ENCODE assay signal across 12 mouse cellular contexts in genomic region chr6:51723053-51723452, GRCm38 (mm10).
DNase-seq lines count a peak whose midpoint lies in the region; ATAC-seq and TF ChIP-seq lines count a peak whose summit lies in the region.
"Had no signal": no experiment of that assay in that cellular context is flagged by ENCODE, and none has a peak within 500 bp of the region (broad histone marks: within the 10 kb centered on the region; RNA-seq: fewer than 3 reads in every experiment).

No protein-coding gene starts in this region.

- H3K27ac ChIP-seq in heart, postnatal 0 days (ENCODE audit: low read depth) = no peak overlapping the region
- H3K27ac ChIP-seq in liver, postnatal 0 days (ENCODE audit: low read depth) = no peak overlapping the region
- no peak overlapping the region for H3K27ac ChIP-seq in liver, embryonic 11.5 days (ENCODE audit: low read depth, low read length)
- H3K27ac ChIP-seq in kidney, postnatal 0 days = no peak overlapping the region
- no peak overlapping the region for H3K27ac ChIP-seq in cerebellum, adult 2 months (ENCODE audit: insufficient read depth, low read length)
- H3K27ac ChIP-seq: embryonic facial prominence, embryonic 10.5 days; forebrain, embryonic 12.5 days; limb, embryonic 12.5 days had no signal

- 23% methylated on average over 4 of the region's 4 CpGs for WGBS in heart, postnatal 0 days
- 35% methylated on average over 4 of the region's 4 CpGs for WGBS in liver, postnatal 0 days (ENCODE audit: insufficient replicate concordance)
- WGBS in liver, embryonic 11.5 days = 41% methylated on average over 4 of the region's 4 CpGs
- WGBS in kidney, postnatal 0 days = 33% methylated on average over 4 of the region's 4 CpGs
- 17% methylated on average over 4 of the region's 4 CpGs for WGBS in cerebellum, adult 2 months

- no peak overlapping the region for H3K4me2 ChIP-seq in heart, postnatal 0 days (ENCODE audit: low read depth, low read length)
- no peak overlapping the region for H3K4me2 ChIP-seq in liver, postnatal 0 days (ENCODE audit: low read depth, low read length)
- H3K4me2 ChIP-seq in liver, embryonic 11.5 days = no peak overlapping the region
- no peak overlapping the region for H3K4me2 ChIP-seq in kidney, postnatal 0 days (ENCODE audit: low read length)
- H3K4me2 ChIP-seq: forebrain, embryonic 12.5 days; limb, embryonic 12.5 days had no signal

- H3K4me3 ChIP-seq in heart, postnatal 0 days (ENCODE audit: low read depth, low read length) = no peak overlapping the region
- H3K4me3 ChIP-seq in liver, postnatal 0 days (ENCODE audit: low read depth, low read length) = no peak overlapping the region
- no peak overlapping the region for H3K4me3 ChIP-seq in liver, embryonic 11.5 days (ENCODE audit: low read depth, low read length)
- no peak overlapping the region for H3K4me3 ChIP-seq in kidney, postnatal 0 days (replicated peaks; ENCODE audit: low read depth, low read length)
- H3K4me3 ChIP-seq in cerebellum, adult 2 months (replicated peaks; ENCODE audit: insufficient read depth, low read depth, low read length) = no peak overlapping the region
- H3K4me3 ChIP-seq: embryonic facial prominence, embryonic 10.5 days; forebrain, embryonic 12.5 days; limb, embryonic 12.5 days had no signal

- H3K9me3 ChIP-seq in heart, postnatal 0 days (replicated peaks; ENCODE audit: control insufficient read depth, low read length) = no peaks in the 10 kb centered on the region
- no peaks in the 10 kb centered on the region for H3K9me3 ChIP-seq in liver, postnatal 0 days (ENCODE audit: low read length)
- H3K9me3 ChIP-seq in liver, embryonic 11.5 days (ENCODE audit: control insufficient read depth, low read length) = no peaks in the 10 kb centered on the region
- no peaks in the 10 kb centered on the region for H3K9me3 ChIP-seq in kidney, postnatal 0 days (replicated peaks; ENCODE audit: low read length)
- H3K9me3 ChIP-seq: embryonic facial prominence, embryonic 10.5 days; forebrain, embryonic 12.5 days; limb, embryonic 12.5 days had no signal

- no peak for ATAC-seq in heart, postnatal 0 days (ENCODE audit: insufficient read depth, low read depth)
- no peak for ATAC-seq in liver, postnatal 0 days
- no peak for ATAC-seq in liver, embryonic 11.5 days (replicated peaks; ENCODE audit: low FRiP score)
- no peak for ATAC-seq in kidney, postnatal 0 days (replicated peaks; ENCODE audit: low FRiP score, low read depth)

- no peak for DNase-seq in heart, postnatal 0 days (ENCODE audit: low spot score)
- no peak for DNase-seq in heart, postnatal 14 days
- DNase-seq in liver, postnatal 0 days = no peak
- no peak for DNase-seq in liver, embryonic 11.5 days (ENCODE audit: low spot score)
- DNase-seq in kidney, postnatal 0 days (ENCODE audit: low spot score) = no peak
- peak; percentile 18 for DNase-seq in retina, embryonic 14.5 days (ENCODE audit: low spot score)
- DNase-seq in cerebellum, adult 2 months = no peak
- DNase-seq in thymus, postnatal 10 days (ENCODE audit: low spot score in 2 of 2) = no peak
- DNase-seq: cerebellum, adult 11-12 months had no signal

- no peak for TF ChIP-seq POLR2A in cerebellum, adult 2 months (IDR thresholded peaks at IDR 0.05; ENCODE audit: borderline replicate concordance, insufficient read depth, low read length)

- no peaks in the 10 kb centered on the region for H3K36me3 ChIP-seq in heart, postnatal 0 days (replicated peaks; ENCODE audit: control insufficient read depth, insufficient read depth, low read length)
- H3K36me3 ChIP-seq in liver, postnatal 0 days (replicated peaks; ENCODE audit: insufficient read depth, low read length) = no peaks in the 10 kb centered on the region
- H3K36me3 ChIP-seq in liver, embryonic 11.5 days (ENCODE audit: control insufficient read depth, insufficient read depth, low read length) = no peaks in the 10 kb centered on the region
- no peaks in the 10 kb centered on the region for H3K36me3 ChIP-seq in kidney, postnatal 0 days (ENCODE audit: insufficient read depth, low read length)
- H3K36me3 ChIP-seq: embryonic facial prominence, embryonic 10.5 days; forebrain, embryonic 12.5 days; limb, embryonic 12.5 days had no signal

- no peaks in the 10 kb centered on the region for H3K27me3 ChIP-seq in heart, postnatal 0 days (ENCODE audit: control insufficient read depth, insufficient read depth, low read length)
- no peaks in the 10 kb centered on the region for H3K27me3 ChIP-seq in liver, postnatal 0 days (ENCODE audit: insufficient read depth, low read length)
- no peaks in the 10 kb centered on the region for H3K27me3 ChIP-seq in liver, embryonic 11.5 days (replicated peaks; ENCODE audit: control insufficient read depth, insufficient read depth, low read length)
- no peaks in the 10 kb centered on the region for H3K27me3 ChIP-seq in kidney, postnatal 0 days (ENCODE audit: insufficient read depth, low read length)
- no peaks in the 10 kb centered on the region for H3K27me3 ChIP-seq in cerebellum, adult 2 months (ENCODE audit: control insufficient read depth, insufficient read depth, low read length)
- H3K27me3 ChIP-seq: limb, embryonic 12.5 days had no signal

- no peak for TF ChIP-seq EP300 in heart, postnatal 0 days (IDR thresholded peaks at IDR 0.05; ENCODE audit: low read depth)
- no peak for TF ChIP-seq EP300 in liver, postnatal 0 days (IDR thresholded peaks at IDR 0.05; ENCODE audit: low read depth)

- peak; percentile 43 for TF ChIP-seq CTCF in heart, postnatal 0 days (IDR thresholded peaks at IDR 0.05; ENCODE audit: low read depth)
- TF ChIP-seq CTCF in liver, postnatal 0 days (IDR thresholded peaks at IDR 0.05; ENCODE audit: low read depth) = peak; percentile 68
- peak; percentile 71 for TF ChIP-seq CTCF in kidney, postnatal 0 days (IDR thresholded peaks at IDR 0.05; ENCODE audit: low read depth)
- TF ChIP-seq CTCF in cerebellum, adult 2 months (IDR thresholded peaks at IDR 0.05; ENCODE audit: borderline replicate concordance, insufficient read depth, low read depth, low read length) = no peak

- H3K9ac ChIP-seq in heart, postnatal 0 days (replicated peaks; ENCODE audit: low read depth, low read length) = no peak overlapping the region
- H3K9ac ChIP-seq in liver, postnatal 0 days (replicated peaks) = no peak overlapping the region
- no peak overlapping the region for H3K9ac ChIP-seq in liver, embryonic 11.5 days (ENCODE audit: low read depth, low read length)
- H3K9ac ChIP-seq in kidney, postnatal 0 days (ENCODE audit: low read depth, low read length) = no peak overlapping the region
- H3K9ac ChIP-seq: forebrain, embryonic 12.5 days; limb, embryonic 12.5 days had no signal

- intact Hi-C loops in heart, postnatal 14 days (cut with DNase I) = loop anchor here (5.0 kb wide), 1 partner anchor 111 kb away; no protein-coding TSS in a partner anchor

- H3K4me1 ChIP-seq in heart, postnatal 0 days (ENCODE audit: control insufficient read depth, insufficient read depth) = no peaks in the 10 kb centered on the region
- H3K4me1 ChIP-seq in liver, postnatal 0 days (ENCODE audit: insufficient read depth) = no peaks in the 10 kb centered on the region
- no peaks in the 10 kb centered on the region for H3K4me1 ChIP-seq in liver, embryonic 11.5 days (replicated peaks; ENCODE audit: control insufficient read depth, insufficient read depth, low read length)
- H3K4me1 ChIP-seq in kidney, postnatal 0 days (replicated peaks; ENCODE audit: insufficient read depth, low read length) = 0 out of 2 replicates have a peak, but pooled peaks cover 2% of the 10 kb centered on the region
- H3K4me1 ChIP-seq in cerebellum, adult 2 months (ENCODE audit: control insufficient read depth, insufficient read depth, low read length) = 0 out of 2 replicates have a peak, but pooled peaks cover 2% of the 10 kb centered on the region
- H3K4me1 ChIP-seq: embryonic facial prominence, embryonic 10.5 days; forebrain, embryonic 12.5 days; limb, embryonic 12.5 days had no signal
